Mouse (Mus musculus): Measurements from ENCODE around the gene Bdkrb2.

DNA sequence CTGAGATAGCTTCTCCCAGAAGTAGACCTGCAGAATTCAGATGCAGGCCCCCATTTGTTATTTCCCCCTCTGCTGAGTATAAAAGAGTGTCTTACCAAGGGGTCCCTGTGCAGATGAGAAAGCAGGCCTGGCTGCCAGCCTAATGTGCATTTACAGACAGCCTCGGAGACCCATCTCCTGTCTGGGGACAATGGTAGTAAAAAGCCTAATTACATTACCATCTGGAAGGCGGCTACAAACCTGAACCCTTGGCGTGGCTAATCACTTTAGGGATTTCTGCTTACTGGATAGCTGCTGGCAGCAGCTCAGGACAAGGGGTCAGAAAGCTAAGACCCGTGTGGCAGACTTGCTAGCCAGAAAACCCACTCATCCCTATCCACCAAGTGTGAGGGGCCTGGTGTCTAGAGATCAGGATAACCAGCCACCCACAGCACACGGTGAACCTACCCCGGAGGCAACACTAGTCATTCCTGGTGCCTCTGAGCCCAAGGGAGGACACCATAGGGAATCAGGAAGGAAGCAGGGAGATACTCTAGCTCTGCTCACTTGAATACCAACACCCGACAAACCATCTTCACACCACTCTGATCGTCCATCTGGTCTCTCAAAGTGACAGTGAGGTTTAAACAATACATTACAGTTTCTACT, 31.2 kb upstream of the Bdkrb2 start:
- no peak for TF ChIP-seq POLR2A (IDR thresholded peaks at IDR 0.05; ENCODE audit: extremely low read depth, insufficient read depth, low read length)
- no peak for TF ChIP-seq CTCF (IDR thresholded peaks at IDR 0.05; ENCODE audit: low read depth, low read length)

All from liver, adult 2 months (tissue).